1 mouse cellular context compared by ENCODE assay signal in the genomic region with DNA sequence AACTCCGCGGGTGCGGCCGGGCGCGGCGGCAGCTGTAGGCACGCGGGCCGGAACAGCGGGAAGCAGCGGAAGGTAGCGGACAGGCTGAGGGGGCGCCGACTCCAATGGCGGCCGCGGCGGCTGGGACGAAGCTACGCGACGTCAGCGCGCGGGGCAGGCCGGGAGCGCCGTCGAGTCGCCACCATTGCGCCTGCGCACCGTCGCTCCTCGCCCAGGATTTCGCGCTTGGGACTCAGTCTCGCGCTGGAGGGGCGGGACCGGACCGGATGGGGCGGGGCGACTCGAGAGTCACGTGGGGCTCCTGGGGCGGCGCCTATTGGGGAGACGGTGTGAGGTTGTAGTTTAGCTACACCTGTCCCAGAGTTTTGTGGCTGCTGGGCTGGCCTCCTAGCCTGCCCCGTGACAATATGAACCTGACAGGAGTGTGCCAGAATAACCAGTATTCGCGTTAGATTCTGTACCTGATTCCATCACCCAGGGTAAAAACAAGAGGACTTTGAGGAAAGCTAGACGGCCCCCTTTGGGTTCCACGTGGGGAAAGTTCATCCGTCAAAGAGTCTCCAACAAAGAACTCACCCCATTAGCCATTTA.
TF ChIP-seq lines count a peak whose summit lies in the region.

A gene (minus strand): TSS at position 140 of the 591 bp plus-strand sequence.

TF ChIP-seq in CH12.LX, 34 proteins besides CTCF, POLR2A, EP300 and RAD21 (continued from another document):
- TF ChIP-seq POLR2AphosphoS2 (IDR thresholded peaks at IDR 0.05; ENCODE audit: low read depth, low read length) (no peak; the same call in 1 of the 2 replicates), RCOR1 (conservative IDR thresholded peaks at IDR 0.05; ENCODE audit: low read depth, low read length) (no peak), MYC (IDR thresholded peaks at IDR 0.05; ENCODE audit: low read depth, low read length) (peak; percentile 81), USF2 (conservative IDR thresholded peaks at IDR 0.05; ENCODE audit: low read depth, low read length) (peak; percentile 86), SIN3A (IDR thresholded peaks at IDR 0.05; ENCODE audit: low read length) (no peak; the same call in 1 of the 2 replicates), ZNF384 (IDR thresholded peaks at IDR 0.05; ENCODE audit: low read depth, low read length) (no peak), JUND (conservative IDR thresholded peaks at IDR 0.05; ENCODE audit: low read depth, low read length) (no peak), E2F4 (IDR thresholded peaks at IDR 0.05; ENCODE audit: insufficient replicate concordance, low read depth, low read length) (no peak), NRF1 (IDR thresholded peaks at IDR 0.05; ENCODE audit: low read depth, low read length) (peak; percentile 95), MAFK (IDR thresholded peaks at IDR 0.05; ENCODE audit: insufficient replicate concordance, low read length) (no peak), ZKSCAN1 (IDR thresholded peaks at IDR 0.05; ENCODE audit: borderline replicate concordance, low read depth, low read length) (no peak), TCF12 (IDR thresholded peaks at IDR 0.05; ENCODE audit: low read depth, low read length) (peak; percentile 59), PAX5 (IDR thresholded peaks at IDR 0.05; ENCODE audit: low read length) (no peak), MEF2A (IDR thresholded peaks at IDR 0.05; ENCODE audit: borderline replicate concordance, low read depth, low read length) (no peak), MAZ (IDR thresholded peaks at IDR 0.05; ENCODE audit: low read depth, low read length) (no peak), HCFC1 (IDR thresholded peaks at IDR 0.05; ENCODE audit: low read depth, low read length) (peak; percentile 81), UBTF (IDR thresholded peaks at IDR 0.05; ENCODE audit: low read depth, low read length) (no peak), MAX (IDR thresholded peaks at IDR 0.05; ENCODE audit: low read length) (peak; percentile 91), CHD2 (IDR thresholded peaks at IDR 0.05; ENCODE audit: low read length) (0 out of 2 replicates have a peak, but pooled peaks have one; percentile 42)
